In the genomic region with DNA sequence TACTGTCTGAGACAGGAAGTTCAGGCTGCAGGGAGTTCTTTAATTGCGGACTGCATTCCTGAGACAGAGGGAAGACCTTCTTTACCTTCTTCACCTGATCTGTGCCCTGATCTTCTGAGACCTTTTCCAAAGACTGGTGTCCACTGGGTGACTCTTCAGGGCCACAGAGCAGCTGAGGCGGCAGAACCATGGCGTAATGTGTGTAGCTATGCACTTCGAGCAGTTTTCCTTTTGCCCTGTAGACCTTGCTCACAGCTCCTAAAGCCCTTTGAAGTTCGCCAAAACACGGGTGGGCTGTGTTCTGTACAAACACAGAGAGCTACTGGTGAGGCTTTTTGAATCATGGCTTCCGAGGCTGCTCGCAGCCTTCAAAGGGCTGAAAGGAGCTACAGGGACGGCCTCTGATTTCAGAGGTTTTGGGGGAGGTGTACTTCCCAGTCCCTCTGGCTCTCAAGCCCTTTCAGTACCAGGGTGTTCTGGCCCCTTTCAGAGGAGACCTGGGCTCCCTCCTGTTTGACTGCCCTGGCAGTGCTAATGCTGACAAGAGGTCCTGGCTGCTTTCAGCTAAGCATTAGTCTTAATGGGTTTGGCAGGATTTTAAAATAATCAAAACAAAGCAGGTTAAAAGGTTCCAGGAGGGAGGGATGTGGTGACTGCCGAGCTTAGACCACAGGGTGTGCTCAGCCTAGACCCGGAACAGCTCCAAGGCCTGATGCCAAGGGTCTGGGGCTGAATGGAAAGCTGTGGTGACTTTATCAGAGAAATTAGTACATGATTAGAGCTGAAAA, we compare ENCODE assay signal across 15 mouse cellular contexts. TPM values are rescaled to one million over a fixed set of nuclear protein-coding genes. Genes with fewer than 3 reads are reported as not detected.
DNase-seq lines count a peak whose midpoint lies in the region; ATAC-seq lines count a peak whose summit lies in the region.
"Had no signal": no experiment of that assay in that cellular context is flagged by ENCODE, and none has a peak within 500 bp of the region (broad histone marks: within the 10 kb centered on the region; RNA-seq: fewer than 3 reads in every experiment).

No protein-coding gene starts in this region.

- H3K4me2 ChIP-seq in kidney, embryonic 16.5 days (replicated peaks; ENCODE audit: low read depth, low read length), result 0 out of 2 replicates have a peak overlapping the region, but pooled peaks have one; percentile 6
- no peak overlapping the region for H3K4me2 ChIP-seq in embryonic facial prominence, embryonic 12.5 days (replicated peaks)
- H3K4me2 ChIP-seq in hindbrain, embryonic 16.5 days (ENCODE audit: low read length), result no peak overlapping the region
- H3K4me2 ChIP-seq in stomach, embryonic 14.5 days (replicated peaks; ENCODE audit: low read depth, low read length), result no peak overlapping the region
- H3K4me2 ChIP-seq: neural tube, embryonic 12.5 days had no signal

- no peaks in the 10 kb centered on the region for H3K36me3 ChIP-seq in kidney, embryonic 16.5 days (ENCODE audit: insufficient read depth, low read length)
- no peaks in the 10 kb centered on the region for H3K36me3 ChIP-seq in embryonic facial prominence, embryonic 12.5 days
- no peaks in the 10 kb centered on the region for H3K36me3 ChIP-seq in hindbrain, embryonic 16.5 days (ENCODE audit: control insufficient read depth, insufficient read depth, low read length)
- no peaks in the 10 kb centered on the region for H3K36me3 ChIP-seq in stomach, embryonic 14.5 days (ENCODE audit: control insufficient read depth, insufficient read depth, low read length)
- H3K36me3 ChIP-seq: neural tube, embryonic 12.5 days had no signal

- H3K9ac ChIP-seq in kidney, embryonic 16.5 days (replicated peaks; ENCODE audit: low read length), result no peak overlapping the region
- no peak overlapping the region for H3K9ac ChIP-seq in embryonic facial prominence, embryonic 12.5 days
- H3K9ac ChIP-seq in hindbrain, embryonic 16.5 days (ENCODE audit: low read depth, low read length), result no peak overlapping the region
- no peak overlapping the region for H3K9ac ChIP-seq in stomach, embryonic 14.5 days (replicated peaks; ENCODE audit: low read depth, low read length)
- H3K9ac ChIP-seq: neural tube, embryonic 12.5 days had no signal

- H3K27me3 ChIP-seq in kidney, embryonic 16.5 days (ENCODE audit: insufficient read depth, low read length), result no peaks in the 10 kb centered on the region
- 0 out of 2 replicates have a peak, but pooled peaks cover 4% of the 10 kb centered on the region for H3K27me3 ChIP-seq in embryonic facial prominence, embryonic 12.5 days
- H3K27me3 ChIP-seq in hindbrain, embryonic 16.5 days (replicated peaks; ENCODE audit: control insufficient read depth, insufficient read depth, low read length), result no peaks in the 10 kb centered on the region
- H3K27me3 ChIP-seq in stomach, embryonic 14.5 days (ENCODE audit: control insufficient read depth, insufficient read depth, low read length), result no peaks in the 10 kb centered on the region
- H3K27me3 ChIP-seq: neural tube, embryonic 12.5 days had no signal

- DNase-seq in kidney, adult 18-20 months, result no peak
- DNase-seq in adrenal gland, postnatal 14 days, result no peak
- DNase-seq in left cerebral cortex, postnatal 14 days (ENCODE audit: low spot score in 2 of 2), result no peak
- no peak for DNase-seq in cerebellum, postnatal 4 days (ENCODE audit: low spot score in 2 of 2)
- DNase-seq: adrenal gland, adult 8-10 months; cerebellum, adult 8-10 months; kidney, adult 2 months; lung, postnatal 4 days; thymus, postnatal 36 days had no signal

- no peaks in the 10 kb centered on the region; the same call in 1 of the 2 replicates for H3K4me1 ChIP-seq in kidney, embryonic 16.5 days (ENCODE audit: insufficient read depth, low read length)
- peaks cover 13% of the 10 kb centered on the region; the same call in 1 of the 2 replicates for H3K4me1 ChIP-seq in embryonic facial prominence, embryonic 12.5 days
- H3K4me1 ChIP-seq in hindbrain, embryonic 16.5 days (ENCODE audit: control insufficient read depth, insufficient read depth, low read depth, low read length), result peaks cover 6% of the 10 kb centered on the region
- H3K4me1 ChIP-seq in stomach, embryonic 14.5 days (ENCODE audit: control insufficient read depth, insufficient read depth, low read length), result peaks cover 6% of the 10 kb centered on the region; the same call in 1 of the 2 replicates
- H3K4me1 ChIP-seq: neural tube, embryonic 12.5 days had no signal

- no peak overlapping the region for H3K4me3 ChIP-seq in kidney, embryonic 16.5 days (ENCODE audit: low read length)
- H3K4me3 ChIP-seq in embryonic facial prominence, embryonic 12.5 days, result no peak overlapping the region
- H3K4me3 ChIP-seq in hindbrain, embryonic 16.5 days (ENCODE audit: low read length), result no peak overlapping the region
- no peak overlapping the region for H3K4me3 ChIP-seq in stomach, embryonic 14.5 days (ENCODE audit: low read depth, low read length)
- H3K4me3 ChIP-seq: neural tube, embryonic 12.5 days had no signal

- intact Hi-C loops in left cerebral cortex, postnatal 14 days (cut with DNase I), result no loop called here

- no peak overlapping the region for H3K27ac ChIP-seq in kidney, embryonic 16.5 days (ENCODE audit: low read length)
- H3K27ac ChIP-seq in embryonic facial prominence, embryonic 12.5 days, result no peak overlapping the region
- no peak overlapping the region for H3K27ac ChIP-seq in hindbrain, embryonic 16.5 days (ENCODE audit: low read depth, low read length)
- H3K27ac ChIP-seq in stomach, embryonic 14.5 days (ENCODE audit: low read length), result no peak overlapping the region
- H3K27ac ChIP-seq: neural tube, embryonic 12.5 days had no signal

- ATAC-seq in kidney, embryonic 16.5 days (ENCODE audit: low FRiP score, low TSS enrichment), result peak; percentile 39; the same call in 1 of the 2 replicates
- ATAC-seq in embryonic facial prominence, embryonic 12.5 days (ENCODE audit: insufficient number of reproducible peaks, insufficient read depth, low FRiP score, low TSS enrichment), result peak; percentile 77
- peak; percentile 57; the same call in 1 of the 2 replicates for ATAC-seq in hindbrain, embryonic 16.5 days
- ATAC-seq in stomach, embryonic 14.5 days (ENCODE audit: insufficient number of reproducible peaks, insufficient read depth, low FRiP score, low read depth), result peak; percentile 75

- peaks cover 4% of the 10 kb centered on the region; the same call in 1 of the 2 replicates for H3K9me3 ChIP-seq in kidney, embryonic 16.5 days (ENCODE audit: low read length)
- H3K9me3 ChIP-seq in embryonic facial prominence, embryonic 12.5 days, result no peaks in the 10 kb centered on the region
- H3K9me3 ChIP-seq in hindbrain, embryonic 16.5 days (ENCODE audit: control insufficient read depth, low read length), result no peaks in the 10 kb centered on the region
- no peaks in the 10 kb centered on the region for H3K9me3 ChIP-seq in stomach, embryonic 14.5 days (ENCODE audit: control insufficient read depth, low read depth, low read length)
- H3K9me3 ChIP-seq: neural tube, embryonic 12.5 days had no signal

- WGBS in kidney, embryonic 16.5 days, result 25% methylated on average over 11 of the region's 11 CpGs
- WGBS in embryonic facial prominence, embryonic 12.5 days, result 36% methylated on average over 11 of the region's 11 CpGs
- WGBS in hindbrain, embryonic 16.5 days, result 60% methylated on average over 11 of the region's 11 CpGs
- WGBS in stomach, embryonic 14.5 days, result 18% methylated on average over 11 of the region's 11 CpGs

RNA-seq across cellular contexts. Expression of gene 4930583I09Rik, which starts 33.5 kb away (rescaled TPM):
- polyA plus RNA-seq in kidney, embryonic 16.5 days (2015; fragmentation: Nextera tagmentation; extraction: Ambion mirVana), result not detected in 2 replicates
- polyA plus RNA-seq in embryonic facial prominence, embryonic 12.5 days (2016; fragmentation: Nextera tagmentation; extraction: Ambion mirVana), result not detected in 2 replicates
- not detected in 2 replicates for polyA plus RNA-seq in hindbrain, embryonic 16.5 days (2015; fragmentation: Nextera tagmentation; extraction: Ambion mirVana)
- polyA plus RNA-seq in stomach, embryonic 14.5 days (2014; fragmentation: Nextera tagmentation; extraction: Ambion mirVana), result not detected in 2 replicates
- total RNA-seq in adrenal gland, postnatal 14 days (2021), result not detected in 2 replicates
- not detected for total RNA-seq in left cerebral cortex, postnatal 14 days (2021)
- total RNA-seq: adrenal gland, adult 8-10 months; left cerebral cortex, postnatal 10 days had no signal
- polyA plus RNA-seq: kidney, adult 2 months; neural tube, embryonic 12.5 days had no signal
